In genomic region chr9:71498391-71499182, GRCm38 (mm10) we compare ENCODE assay signal across 11 mouse cellular contexts. TPM values are rescaled to one million over a fixed set of nuclear protein-coding genes. Genes with fewer than 3 reads are reported as not detected.
A peak's percentile ranks its signal among the peaks of the same experiment; 100 is the strongest.
DNase-seq lines count a peak whose midpoint lies in the region; ATAC-seq and TF ChIP-seq lines count a peak whose summit lies in the region.
"Had no signal": no experiment of that assay in that cellular context is flagged by ENCODE, and none has a peak within 500 bp of the region (broad histone marks: within the 10 kb centered on the region; RNA-seq: fewer than 3 reads in every experiment).

No protein-coding gene starts in this region.

- H3K4me2 ChIP-seq in midbrain, embryonic 16.5 days (ENCODE audit: low read length): no peak overlapping the region

- H3K4me3 ChIP-seq in kidney, adult 2 months (ENCODE audit: insufficient read depth, low read depth, low read length): no peak overlapping the region
- H3K4me3 ChIP-seq in midbrain, embryonic 16.5 days (ENCODE audit: low read depth, low read length): no peak overlapping the region

- TF ChIP-seq CTCF in kidney, adult 2 months (conservative IDR thresholded peaks at IDR 0.05; ENCODE audit: insufficient read depth, insufficient read length, low read depth, low read length): no peak

- no peaks in the 10 kb centered on the region; the same call in 1 of the 2 replicates for H3K4me1 ChIP-seq in kidney, adult 2 months (ENCODE audit: control insufficient read depth, insufficient read depth, low read length)
- H3K4me1 ChIP-seq in midbrain, embryonic 16.5 days (ENCODE audit: control insufficient read depth, insufficient read depth, low read length): no peaks in the 10 kb centered on the region

- intact Hi-C loops in gastrocnemius, postnatal 14 days (cut with DNase I; ENCODE audit: low total_unique reads): no loop called here

- no peak for TF ChIP-seq POLR2A in kidney, adult 2 months (IDR thresholded peaks at IDR 0.05; ENCODE audit: low read depth, low read length)

- DNase-seq in kidney, adult 2 months: peak; percentile 45
- no peak for DNase-seq in kidney, adult 18-20 months
- DNase-seq in 3134 (ENCODE audit: extremely low read depth, insufficient read length, low spot score) (peak; percentile 34), adipocyte (ENCODE audit: low spot score) (peak; percentile 31)
- peak; percentile 68 for DNase-seq in kidney, postnatal 14 days
- DNase-seq in embryo, embryonic 10 days (ENCODE audit: low spot score): no peak
- DNase-seq in gastrocnemius, postnatal 14 days: no peak
- DNase-seq: cerebellum, postnatal 10 days; gastrocnemius, postnatal 10 days had no signal

- H3K9ac ChIP-seq in midbrain, embryonic 16.5 days (ENCODE audit: low read depth, low read length): no peak overlapping the region

- 49% methylated on average over 10 of the region's 10 CpGs for WGBS in kidney, adult 2 months
- 73% methylated on average over 10 of the region's 10 CpGs for WGBS in midbrain, embryonic 16.5 days

- H3K27me3 ChIP-seq in kidney, adult 2 months (replicated peaks; ENCODE audit: control insufficient read depth, insufficient read depth, low read length): no peaks in the 10 kb centered on the region
- no peaks in the 10 kb centered on the region for H3K27me3 ChIP-seq in midbrain, embryonic 16.5 days (ENCODE audit: control insufficient read depth, insufficient read depth, low read depth, low read length)

- no peaks in the 10 kb centered on the region for H3K9me3 ChIP-seq in midbrain, embryonic 16.5 days (replicated peaks; ENCODE audit: control insufficient read depth, low read length, poor library complexity, severe bottlenecking)

- H3K36me3 ChIP-seq in kidney, adult 2 months (ENCODE audit: control insufficient read depth, insufficient read depth, low read length): no peaks in the 10 kb centered on the region
- no peaks in the 10 kb centered on the region for H3K36me3 ChIP-seq in midbrain, embryonic 16.5 days (ENCODE audit: control insufficient read depth, insufficient read depth, low read length)

- H3K27ac ChIP-seq in kidney, adult 2 months (ENCODE audit: insufficient read depth, low read depth, low read length): no peak overlapping the region
- no peak overlapping the region for H3K27ac ChIP-seq in midbrain, embryonic 16.5 days (ENCODE audit: low read length)
- H3K27ac ChIP-seq: hindbrain, postnatal 0 days had no signal

- no peak for ATAC-seq in midbrain, embryonic 16.5 days
- ATAC-seq: hindbrain, postnatal 0 days had no signal

RNA-seq across cellular contexts. Expression of gene Polr2m, which starts 12.9 kb away (rescaled TPM):
- polyA plus RNA-seq in kidney, adult 2 months (2012; rRNA removed): 260 and 520 TPM in 2 replicates
- polyA plus RNA-seq in midbrain, embryonic 16.5 days (2015; fragmentation: Nextera tagmentation; extraction: Ambion mirVana): 341 and 351 TPM in 2 replicates
- 100 to 1,000 TPM; 175 to 183 TPM for total RNA-seq in gastrocnemius, postnatal 14 days (2021)

Comparison
In these comparisons a context has a peak if more than half of its experiments do, and no peak if none do; other contexts are left out.
1. DNase-seq: peak in kidney, adult 2 months (single experiment), 3134 (single experiment), adipocyte (single experiment) and kidney, postnatal 14 days (single experiment); none in kidney, adult 18-20 months (single experiment), embryo, embryonic 10 days (single experiment) and gastrocnemius, postnatal 14 days (single experiment).